Mouse (Mus musculus) lung, postnatal 0 days (tissue): Measurements from ENCODE around the gene Ccdc85b. TPM values are rescaled to one million over a fixed set of nuclear protein-coding genes. Genes with fewer than 3 reads are reported as not detected.
"Not testable (repeated sequence)": the region's sequence is repeated elsewhere in the genome, so short reads cannot be mapped to it uniquely, and the experiment has no call there.

Experiments
- ATAC-seq: fragments of 200-750 bp; cut with Nextera tagmentation; 2 replicates; pipeline ENCODE4 v1.8.0; 2017; ENCODE audit warnings: moderate library complexity
- DNase-seq: peaks from one replicate; pipeline ENCODE4 v3.0.0-alpha.2; 2016; ENCODE audit warnings: low spot score
- H3K27ac ChIP-seq: fragments of 300-500 bp; sonication (generic); 2 replicates; pipeline ENCODE4 v1.5.1; 2014; ENCODE audit warnings: antibody characterized with exemption, mild to moderate bottlenecking, low read length, mixed read lengths
- H3K27me3 ChIP-seq: fragments of 300-500 bp; sonication (generic); replicated peaks from 2 replicates; pipeline ENCODE4 v1.6.1; 2014; ENCODE audit warnings: low read length, mixed read lengths; ENCODE audit not compliant: insufficient read depth
- H3K36me3 ChIP-seq: fragments of 300-500 bp; sonication (generic); 2 replicates; pipeline ENCODE4 v1.6.1; 2014; ENCODE audit warnings: low read length, mixed read lengths; ENCODE audit not compliant: insufficient read depth
- H3K4me1 ChIP-seq: fragments of 300-500 bp; sonication (generic); 2 replicates; pipeline ENCODE4 v1.6.1; 2014; ENCODE audit warnings: antibody characterized with exemption, low read depth, low read length, mixed read lengths; ENCODE audit not compliant: insufficient read depth
- H3K4me2 ChIP-seq: fragments of 300-500 bp; sonication (generic); replicated peaks from 2 replicates; pipeline ENCODE4 v1.6.1; 2014; ENCODE audit warnings: low read depth, mild to moderate bottlenecking, low read length, moderate library complexity, mixed read lengths
- H3K4me3 ChIP-seq: fragments of 300-500 bp; sonication (generic); 2 replicates; pipeline ENCODE4 v1.5.1; 2014; ENCODE audit warnings: low read depth, low read length
- H3K9ac ChIP-seq: fragments of 300-500 bp; sonication (generic); replicated peaks from 2 replicates; pipeline ENCODE4 v1.6.1; 2014; ENCODE audit warnings: low read depth, mild to moderate bottlenecking
- H3K9me3 ChIP-seq: fragments of 300-500 bp; sonication (generic); 2 replicates; pipeline ENCODE4 v1.6.1; 2016; ENCODE audit warnings: low read length, mixed read lengths
- CTCF ChIP-seq: IDR thresholded peaks from 2 replicates; pipeline ENCODE4 v1.5.1; 2016; ENCODE audit warnings: antibody characterized with exemption, mild to moderate bottlenecking
- EP300 ChIP-seq: IDR thresholded peaks from 2 replicates; pipeline ENCODE4 v1.6.1; 2016; ENCODE audit warnings: antibody characterized with exemption, mild to moderate bottlenecking, control low read depth
- WGBS: fragments of 180-500 bp; shearing (Covaris S2); extraction: QIAGEN DNeasy Blood & Tissue Kit; methylation state at CpG from one replicate; pipeline ENCODE4 v1.1.7; 2014; 5-methylcytosine and 5-hydroxymethylcytosine counted together
- polyA plus RNA-seq: library from polyadenylated mRNA; unstranded; fragments of >200 nt; fragmentation: Nextera tagmentation; extraction: Ambion mirVana; gene quantifications from 2 replicates; pipeline ENCODE4 v1.2.1, GENCODE M21; 2015

The Ccdc85b gene
- polyA plus RNA-seq, 1 experiment from 2014 or later: 14.4 TPM

DNA sequence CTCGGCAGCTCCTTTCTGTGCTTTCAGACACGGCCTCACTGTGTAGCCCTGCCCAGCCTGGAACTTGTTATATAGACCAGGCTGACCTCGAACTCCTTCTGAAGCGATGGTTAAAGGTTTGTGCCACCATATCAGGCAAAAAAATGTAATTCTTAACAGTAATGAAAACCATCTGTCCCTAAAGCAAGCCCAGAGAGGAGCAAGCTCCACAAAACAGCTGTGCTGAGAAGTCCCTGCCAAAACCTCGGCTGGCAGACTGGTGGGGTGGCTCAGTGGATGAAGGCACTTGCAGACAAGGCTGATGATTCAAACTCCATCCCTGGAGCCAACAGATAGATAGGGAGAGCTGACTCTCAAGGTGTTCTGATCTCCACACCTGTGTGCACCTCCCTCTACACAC lies 48.6 kb downstream of the Ccdc85b start:
- H3K27me3 ChIP-seq: no peaks in the 10 kb centered on the region
- H3K27ac ChIP-seq: peak overlapping the region; percentile 99
- H3K4me3 ChIP-seq: no peak overlapping the region
- no peak for TF ChIP-seq EP300
- TF ChIP-seq CTCF: no peak
- 71% methylated on average over 5 of the region's 5 CpGs for WGBS
- DNase-seq: peak; percentile 79
- H3K4me1 ChIP-seq: 0 out of 2 replicates have a peak, but pooled peaks cover 5% of the 10 kb centered on the region
- ATAC-seq: peak; percentile 26
- H3K4me2 ChIP-seq: no peak overlapping the region
- no peaks in the 10 kb centered on the region for H3K36me3 ChIP-seq
- H3K9ac ChIP-seq: no peak overlapping the region
- H3K9me3 ChIP-seq: no peaks in the 10 kb centered on the region

DNA sequence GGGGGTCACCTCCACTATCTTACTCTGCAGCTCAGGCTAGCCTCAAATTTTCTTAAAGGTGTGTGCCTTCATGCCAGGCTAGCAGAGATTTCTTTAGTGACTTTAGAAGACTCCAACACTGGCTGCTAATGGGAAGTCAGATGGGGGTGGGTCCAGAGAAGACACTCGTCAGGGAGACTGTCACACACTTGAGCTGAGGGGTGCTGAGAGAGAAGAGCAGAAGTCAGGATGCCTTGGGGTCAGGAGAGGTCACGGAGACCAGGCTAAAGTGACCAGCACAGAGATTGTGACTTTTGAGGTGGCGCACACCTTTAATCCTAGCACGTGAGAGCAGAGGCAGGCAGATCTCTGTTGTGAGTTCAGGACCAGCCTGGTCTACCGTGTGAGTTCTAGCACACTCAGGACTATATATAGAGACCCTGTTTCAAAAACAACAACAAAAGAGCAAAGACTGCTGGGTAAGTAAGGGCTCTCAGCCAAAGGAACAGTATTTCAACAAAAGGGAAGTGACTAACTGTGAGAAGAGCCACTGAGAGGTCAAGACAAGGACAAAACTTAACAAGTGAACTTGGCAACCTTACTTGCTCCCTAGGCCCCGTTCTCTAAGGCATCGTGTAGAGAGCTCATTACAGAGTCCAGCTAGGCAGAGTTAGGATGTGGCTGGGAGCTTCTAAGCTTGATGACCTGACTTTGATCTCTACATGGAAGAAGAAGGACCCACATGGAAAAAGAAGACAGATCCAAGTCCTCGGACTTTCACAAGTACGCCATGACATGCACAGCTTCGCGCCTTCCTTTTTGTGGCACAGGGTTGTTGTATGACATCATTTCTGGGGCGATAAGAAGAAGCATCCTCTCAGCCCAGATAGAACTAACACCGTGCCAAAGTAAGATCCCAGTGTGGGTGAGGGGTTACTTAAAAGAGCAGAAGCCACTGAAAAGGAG lies 49.4 kb downstream of the Ccdc85b start:
- Histone ChIP-seq H3K9me3 (no peaks in the 10 kb centered on the region), H3K36me3 (no peaks in the 10 kb centered on the region), H3K27ac (peak overlapping the region; percentile 99), H3K4me1 (no peaks in the 10 kb centered on the region), H3K4me3 (no peak overlapping the region), H3K4me2 (no peak overlapping the region), H3K9ac (no peak overlapping the region), H3K27me3 (no peaks in the 10 kb centered on the region)
- no peak for TF ChIP-seq CTCF
- peak; percentile 57; the same call in 1 of the 2 replicates for TF ChIP-seq EP300
- WGBS: 58% methylated on average over 13 of the region's 13 CpGs
- ATAC-seq (peak; percentile 43), DNase-seq (peak; percentile 92)

DNA sequence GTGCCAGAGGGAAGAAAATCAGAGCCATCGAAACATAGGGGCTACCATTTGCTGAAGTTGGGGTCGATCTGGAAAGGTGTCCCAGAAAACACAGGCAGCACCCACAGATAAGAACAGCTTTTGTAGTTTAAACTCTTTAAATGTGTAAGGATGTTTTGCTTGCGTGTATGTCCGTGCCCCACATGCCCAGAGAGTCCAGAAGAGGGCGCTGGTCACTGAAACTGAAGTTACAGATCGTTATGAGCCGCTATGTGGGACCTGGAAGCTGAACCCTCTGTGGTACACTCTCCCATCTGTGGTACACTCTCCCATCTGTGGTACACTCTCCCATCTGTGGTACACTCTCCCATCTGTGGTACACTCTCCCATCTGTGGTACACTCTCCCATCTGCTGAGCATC lies 50.6 kb downstream of the Ccdc85b start:
- TF ChIP-seq CTCF (peak; percentile 80), EP300 (no peak)
- 10% methylated on average over 7 of the region's 7 CpGs for WGBS
- peak overlapping the region; percentile 74 for H3K4me2 ChIP-seq
- peak overlapping the region; percentile 86 for H3K9ac ChIP-seq
- H3K4me1 ChIP-seq: no peaks in the 10 kb centered on the region
- H3K27ac ChIP-seq: peak overlapping the region; percentile 99
- no peaks in the 10 kb centered on the region for H3K36me3 ChIP-seq
- ATAC-seq (peak; percentile 74), DNase-seq (peak; percentile 90)
- peak overlapping the region; percentile 61 for H3K4me3 ChIP-seq
- H3K27me3 ChIP-seq: no peaks in the 10 kb centered on the region
- no peaks in the 10 kb centered on the region for H3K9me3 ChIP-seq

DNA sequence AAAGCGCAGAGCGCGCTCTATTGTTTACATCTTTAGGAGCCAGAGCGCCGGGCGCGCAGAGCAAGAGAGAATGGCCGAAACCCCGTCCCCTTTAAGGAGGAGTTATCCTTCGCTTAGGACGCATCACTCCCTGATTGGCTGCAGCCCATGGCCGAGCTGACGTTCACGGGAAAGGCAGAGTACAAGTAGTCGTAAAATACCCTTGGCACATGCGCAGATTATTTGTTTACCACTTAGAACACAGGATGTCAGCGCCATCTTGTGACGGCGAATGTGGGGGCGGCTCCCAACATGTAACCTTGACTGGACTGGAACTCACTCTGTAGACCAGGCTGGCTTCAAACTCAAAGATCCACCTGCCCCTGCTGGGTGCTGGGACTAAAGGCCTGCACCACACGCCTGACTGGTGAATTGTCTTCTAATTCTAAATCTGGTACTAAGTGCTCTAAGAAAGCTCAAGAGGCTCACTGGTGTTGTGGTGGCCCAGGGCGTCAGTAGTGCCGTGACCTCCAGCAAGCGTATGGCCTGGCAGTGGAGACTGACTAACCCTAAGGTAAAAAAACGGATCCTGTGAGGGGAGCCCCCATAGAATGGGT lies 51.1 kb downstream of the Ccdc85b start:
- H3K4me2 ChIP-seq: peak overlapping the region; percentile 74
- DNase-seq (peak; percentile 72), ATAC-seq (peak; percentile 71)
- not testable (repeated sequence) for H3K9me3 ChIP-seq, H3K36me3 ChIP-seq, H3K4me1 ChIP-seq, H3K27me3 ChIP-seq
- TF ChIP-seq EP300 (0 out of 2 replicates have a peak, but pooled peaks have one; percentile 41), CTCF (peak; percentile 19)
- peak overlapping the region; percentile 99 for H3K27ac ChIP-seq
- H3K4me3 ChIP-seq: peak overlapping the region; percentile 61
- H3K9ac ChIP-seq: peak overlapping the region; percentile 86
- 26% methylated on average over 22 of the region's 25 CpGs for WGBS

DNA sequence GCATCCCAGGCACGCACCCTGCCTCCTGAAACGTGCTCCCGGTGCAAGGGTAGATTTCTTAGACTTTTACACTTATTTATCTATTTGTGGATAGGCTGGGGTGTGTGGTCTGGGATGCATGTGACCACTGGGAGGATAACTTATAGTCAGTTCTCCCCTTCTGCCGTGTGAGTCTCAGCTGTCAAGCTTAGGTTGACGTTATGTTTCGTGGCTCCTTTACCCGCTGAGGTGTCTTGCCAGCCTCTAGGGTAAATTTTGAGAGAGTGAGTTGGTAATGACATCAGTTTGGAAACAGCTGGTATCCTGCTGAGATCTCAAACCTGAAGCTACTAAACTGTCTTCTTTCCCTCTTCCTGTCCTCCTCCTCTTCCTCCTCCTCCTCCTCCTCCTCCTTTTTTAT lies 51.8 kb downstream of the Ccdc85b start:
- Histone ChIP-seq H3K4me2 (peak overlapping the region; percentile 48), H3K27ac (peak overlapping the region; percentile 80), H3K4me1 (no peaks in the 10 kb centered on the region), H3K4me3 (peak overlapping the region; percentile 27), H3K9ac (peak overlapping the region; percentile 19; the same call in 1 of the 2 replicates), H3K27me3 (no peaks in the 10 kb centered on the region), H3K36me3 (no peaks in the 10 kb centered on the region), H3K9me3 (no peaks in the 10 kb centered on the region)
- DNase-seq: peak; percentile 70
- ATAC-seq: no peak
- WGBS: 21% methylated on average over 7 of the region's 7 CpGs
- 0 out of 2 replicates have a peak, but pooled peaks have one; percentile 13 for TF ChIP-seq CTCF
- TF ChIP-seq EP300: no peak

Other genes with a start within 250 kb of the Ccdc85b start
- gene Pacs1, start 184.8 kb downstream of the Ccdc85b start, polyA plus RNA-seq: 9.3 and 10.4 TPM in 2 replicates
- gene Sf3b2, start 162.4 kb downstream of the Ccdc85b start, polyA plus RNA-seq: 200 TPM in 2 replicates
- gene Gal3st3, start 159.6 kb downstream of the Ccdc85b start, polyA plus RNA-seq: 0.55 and 0.57 TPM in 2 replicates
- gene Catsper1, start 122.2 kb downstream of the Ccdc85b start, polyA plus RNA-seq: not detected in 2 replicates
- gene Cst6, start 108.3 kb downstream of the Ccdc85b start, polyA plus RNA-seq: 0.65 and 1.4 TPM in 2 replicates
- 21.5 and 25.4 TPM in 2 replicates for gene Eif1ad, start 91.2 kb downstream of the Ccdc85b start, polyA plus RNA-seq
- 182 and 191 TPM in 2 replicates for gene Banf1, start 90.7 kb downstream of the Ccdc85b start, polyA plus RNA-seq
- gene Sart1, start 69.2 kb downstream of the Ccdc85b start, polyA plus RNA-seq: 35.2 and 43.5 TPM in 2 replicates
- gene Tsga10ip, start 55.4 kb downstream of the Ccdc85b start, polyA plus RNA-seq: 1.1 TPM in 2 replicates
- gene Drap1, start 32.9 kb downstream of the Ccdc85b start, polyA plus RNA-seq: 352 and 379 TPM in 2 replicates
- 61.7 and 63.6 TPM in 2 replicates for gene AI837181, start 32.8 kb downstream of the Ccdc85b start, polyA plus RNA-seq
- gene Fosl1, start 10.3 kb downstream of the Ccdc85b start, polyA plus RNA-seq: 0.31 TPM in 1 of 2 replicates, not detected in the other
- 133 and 135 TPM in 2 replicates for gene Fibp, start 2.7 kb upstream of the Ccdc85b start, polyA plus RNA-seq
- 2.6 and 2.8 TPM in 2 replicates for gene Ctsw, start 10.6 kb upstream of the Ccdc85b start, polyA plus RNA-seq
- 91.8 and 96.1 TPM in 2 replicates for gene Efemp2, start 16.1 kb upstream of the Ccdc85b start, polyA plus RNA-seq
- gene Mus81, start 30.5 kb upstream of the Ccdc85b start, polyA plus RNA-seq: 46.7 and 50.2 TPM in 2 replicates
- gene Cfl1, start 32.6 kb upstream of the Ccdc85b start, polyA plus RNA-seq: 1,591 and 1,653 TPM in 2 replicates
- not detected in 2 replicates for gene 1700020D05Rik, start 45.9 kb upstream of the Ccdc85b start, polyA plus RNA-seq
- 3.6 and 3.7 TPM in 2 replicates for gene Snx32, start 52.6 kb upstream of the Ccdc85b start, polyA plus RNA-seq
- gene Ovol1, start 102.8 kb upstream of the Ccdc85b start, polyA plus RNA-seq: 2.1 and 2.2 TPM in 2 replicates
- gene Ap5b1, start 110.1 kb upstream of the Ccdc85b start, polyA plus RNA-seq: 3.9 and 4.3 TPM in 2 replicates
- gene Rnaseh2c, start 144.0 kb upstream of the Ccdc85b start, polyA plus RNA-seq: 59.6 and 68.5 TPM in 2 replicates
- gene Kat5, start 152.3 kb upstream of the Ccdc85b start, polyA plus RNA-seq: 51.1 and 51.9 TPM in 2 replicates
- 50.1 and 51.5 TPM in 2 replicates for gene Rela, start 179.6 kb upstream of the Ccdc85b start, polyA plus RNA-seq
- gene Sipa1, start 205.8 kb upstream of the Ccdc85b start, polyA plus RNA-seq: 32.6 and 38.2 TPM in 2 replicates
- 36.8 and 36.9 TPM in 2 replicates for gene Map3k11, start 230.8 kb upstream of the Ccdc85b start, polyA plus RNA-seq
- gene Pcnx3, start 231.0 kb upstream of the Ccdc85b start, polyA plus RNA-seq: 11.3 and 12.9 TPM in 2 replicates
- 0.87 and 1.3 TPM in 2 replicates for gene Kcnk7, start 246.5 kb upstream of the Ccdc85b start, polyA plus RNA-seq